Mouse (Mus musculus): ENCODE data around the gene Krtap29-1.

Gene Krtap29-1

GRCm38 (mm10) chr11:99937751-99938264 lies 41.0 kb downstream of the Krtap29-1 start:
- DNase-seq: no peak

DNA sequence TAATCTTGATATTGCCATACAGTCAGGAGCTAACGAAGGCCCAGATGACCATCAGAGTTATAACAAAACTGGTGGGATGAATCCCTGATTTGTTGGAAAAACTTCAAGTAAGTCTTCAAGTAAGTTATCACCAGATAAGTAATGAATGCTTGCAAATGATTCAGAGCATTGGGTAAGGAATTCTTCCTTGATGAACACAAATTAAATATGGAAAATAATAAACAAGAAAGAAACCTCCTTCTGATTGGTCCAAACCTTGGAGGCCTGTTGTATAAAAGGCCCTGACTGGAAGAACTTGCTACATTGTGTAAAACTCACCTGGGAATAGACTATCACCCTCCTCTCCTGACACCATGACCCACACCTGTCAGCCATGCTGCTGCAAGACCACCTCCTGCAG lies 42.9 kb downstream of the Krtap29-1 start, which contains the start of gene Krtap31-2:
Gene Krtap31-2, plus strand, starts transcription at position 301 of the 400 bp plus-strand sequence.
- DNase-seq: no peak

Data from kidney, postnatal 25 days (tissue).